Mouse (Mus musculus): ENCODE measurements at regions not wholly inside any gene's neighbourhood (a gene's known extent, or its start where the extent isn't known, plus 50 kb on each side); places are given as distances from the start of the nearest gene placed in this dataset.
A peak's percentile ranks its signal among the peaks of the same experiment; 100 is the strongest.

- Histone ChIP-seq H3K36me3 (ENCODE audit: control insufficient read depth, insufficient read depth) (no peaks in the 10 kb centered on the region), H3K79me2 (ENCODE audit: control insufficient read depth, insufficient read depth) (no peaks in the 10 kb centered on the region)
- TF ChIP-seq REST (IDR thresholded peaks at IDR 0.05; ENCODE audit: insufficient read depth, insufficient read length) (no peak), MYOD1 (IDR thresholded peaks at IDR 0.05; ENCODE audit: control insufficient read depth in 1 of 3, insufficient read length in 2 of 3, low read depth in 2 of 3) (no peak), E2F4 (IDR thresholded peaks at IDR 0.05; ENCODE audit: insufficient read depth) (no peak), USF1 (IDR thresholded peaks at IDR 0.05; ENCODE audit: low read depth) (no peak), MAX (IDR thresholded peaks at IDR 0.05; ENCODE audit: low read depth) (no peak), TCF12 (IDR thresholded peaks at IDR 0.05; ENCODE audit: insufficient read depth, poor library complexity, severe bottlenecking) (no peak), TCF3 (IDR thresholded peaks at IDR 0.05; ENCODE audit: insufficient read length, low read depth) (no peak), MYOG (IDR thresholded peaks at IDR 0.05; ENCODE audit: control insufficient read depth in 1 of 3, insufficient read depth in 1 of 3, insufficient read length in 2 of 3, low read depth in 2 of 3) (no peak), POLR2A (IDR thresholded peaks at IDR 0.05; ENCODE audit: insufficient read length, low read depth) (no peak)
Measured at GRCm38 (mm10) chr2:166438207-166438606, 275.4 kb downstream of the Prex1 start.

GRCm38 (mm10) chr2:166434554-166434953 lies 279.1 kb downstream of the Prex1 start:
- Histone ChIP-seq H3K4me3 (no peak overlapping the region), H3K79me2 (ENCODE audit: control insufficient read depth, insufficient read depth) (no peaks in the 10 kb centered on the region), H3K4me2 (ENCODE audit: low read depth) (no peak overlapping the region), H3K36me3 (ENCODE audit: control insufficient read depth, insufficient read depth) (no peaks in the 10 kb centered on the region), H3ac (ENCODE audit: control insufficient read depth, insufficient read length) (no peak overlapping the region), H3K27me3 (ENCODE audit: control insufficient read depth, insufficient read depth, insufficient read length) (no peaks in the 10 kb centered on the region)
- no peak for TF ChIP-seq TCF3 (IDR thresholded peaks at IDR 0.05; ENCODE audit: insufficient read length, low read depth)
- TF ChIP-seq USF1 (IDR thresholded peaks at IDR 0.05; ENCODE audit: low read depth): peak; percentile 53
- peak in 1 of 3 experiments; percentile 10 for TF ChIP-seq MYOD1 (IDR thresholded peaks at IDR 0.05; ENCODE audit: control insufficient read depth in 1 of 3, insufficient read length in 2 of 3, low read depth in 2 of 3)

More at GRCm38 (mm10) chr2:166438207-166438606, 275.4 kb downstream of the Prex1 start:
- Histone ChIP-seq H3K4me2 (ENCODE audit: low read depth) (no peak overlapping the region), H3K4me3 (no peak overlapping the region), H3K27me3 (ENCODE audit: control insufficient read depth, insufficient read depth, insufficient read length) (no peaks in the 10 kb centered on the region), H3ac (ENCODE audit: control insufficient read depth, insufficient read length) (no peak overlapping the region)

- Histone ChIP-seq H3K4me3 (no peak overlapping the region), H3K36me3 (ENCODE audit: control insufficient read depth, insufficient read depth) (no peaks in the 10 kb centered on the region), H3K27me3 (ENCODE audit: control insufficient read depth, insufficient read depth, insufficient read length) (no peaks in the 10 kb centered on the region), H3K4me2 (ENCODE audit: low read depth) (peak overlapping the region; percentile 64), H3ac (ENCODE audit: control insufficient read depth, insufficient read length) (no peak overlapping the region), H3K79me2 (ENCODE audit: control insufficient read depth, insufficient read depth) (no peaks in the 10 kb centered on the region)
- TF ChIP-seq MYOG (IDR thresholded peaks at IDR 0.05; ENCODE audit: control insufficient read depth in 1 of 3, insufficient read depth in 1 of 3, insufficient read length in 2 of 3, low read depth in 2 of 3): peak in 1 of 3 experiments; percentile 56
- no peak for TF ChIP-seq E2F4 (IDR thresholded peaks at IDR 0.05; ENCODE audit: insufficient read depth)
- peak in 2 of 3 experiments; percentile 32 to 57 for TF ChIP-seq MYOD1 (IDR thresholded peaks at IDR 0.05; ENCODE audit: control insufficient read depth in 1 of 3, insufficient read length in 2 of 3, low read depth in 2 of 3)
Measured at GRCm38 (mm10) chr2:166433655-166434333, 278.3 kb upstream of the Sulf2 start.

GRCm38 (mm10) chr2:166432948-166433654 lies 277.6 kb upstream of the Sulf2 start:
- TF ChIP-seq USF1 (IDR thresholded peaks at IDR 0.05; ENCODE audit: low read depth): no peak
- TF ChIP-seq SRF (IDR thresholded peaks at IDR 0.05; ENCODE audit: control insufficient read depth, insufficient read length, low read depth): no peak
- TF ChIP-seq CEBPB (IDR thresholded peaks at IDR 0.05; ENCODE audit: insufficient read depth, poor library complexity, severe bottlenecking): no peak
- TF ChIP-seq MAX (IDR thresholded peaks at IDR 0.05; ENCODE audit: low read depth): no peak
- TF ChIP-seq TCF12 (IDR thresholded peaks at IDR 0.05; ENCODE audit: insufficient read depth, poor library complexity, severe bottlenecking): no peak
- no peak for TF ChIP-seq POLR2AphosphoS2 (IDR thresholded peaks at IDR 0.05; ENCODE audit: insufficient read length, low read depth)
- no peak for TF ChIP-seq POLR2A (IDR thresholded peaks at IDR 0.05; ENCODE audit: insufficient read length, low read depth)
- no peak for TF ChIP-seq MYOD1 (IDR thresholded peaks at IDR 0.05; ENCODE audit: control insufficient read depth in 1 of 3, insufficient read length in 2 of 3, low read depth in 2 of 3)
- TF ChIP-seq TCF3 (IDR thresholded peaks at IDR 0.05; ENCODE audit: insufficient read length, low read depth): no peak
- no peak for TF ChIP-seq MYOG (IDR thresholded peaks at IDR 0.05; ENCODE audit: control insufficient read depth in 1 of 3, insufficient read depth in 1 of 3, insufficient read length in 2 of 3, low read depth in 2 of 3)
- TF ChIP-seq E2F4 (IDR thresholded peaks at IDR 0.05; ENCODE audit: insufficient read depth): no peak
- peak overlapping the region; percentile 64 for H3K4me2 ChIP-seq (ENCODE audit: low read depth)
- H3K27me3 ChIP-seq (ENCODE audit: control insufficient read depth, insufficient read depth, insufficient read length): no peaks in the 10 kb centered on the region

GRCm38 (mm10) chr2:166432531-166432930 lies 277.1 kb upstream of the Sulf2 start:
- Histone ChIP-seq H3ac (ENCODE audit: control insufficient read depth, insufficient read length) (no peak overlapping the region), H3K36me3 (ENCODE audit: control insufficient read depth, insufficient read depth) (no peaks in the 10 kb centered on the region), H3K4me2 (ENCODE audit: low read depth) (no peak overlapping the region), H3K79me2 (ENCODE audit: control insufficient read depth, insufficient read depth) (no peaks in the 10 kb centered on the region), H3K27me3 (ENCODE audit: control insufficient read depth, insufficient read depth, insufficient read length) (no peaks in the 10 kb centered on the region), H3K4me3 (no peak overlapping the region)
- no peak for TF ChIP-seq POLR2A (IDR thresholded peaks at IDR 0.05; ENCODE audit: insufficient read length, low read depth)
- no peak for TF ChIP-seq MYOD1 (IDR thresholded peaks at IDR 0.05; ENCODE audit: control insufficient read depth in 1 of 3, insufficient read length in 2 of 3, low read depth in 2 of 3)
- no peak for TF ChIP-seq SRF (IDR thresholded peaks at IDR 0.05; ENCODE audit: control insufficient read depth, insufficient read length, low read depth)
- no peak for TF ChIP-seq REST (IDR thresholded peaks at IDR 0.05; ENCODE audit: insufficient read depth, insufficient read length)
- TF ChIP-seq MYOG (IDR thresholded peaks at IDR 0.05; ENCODE audit: control insufficient read depth in 1 of 3, insufficient read depth in 1 of 3, insufficient read length in 2 of 3, low read depth in 2 of 3): no peak
- TF ChIP-seq TCF12 (IDR thresholded peaks at IDR 0.05; ENCODE audit: insufficient read depth, poor library complexity, severe bottlenecking): no peak
- TF ChIP-seq E2F4 (IDR thresholded peaks at IDR 0.05; ENCODE audit: insufficient read depth): no peak
- no peak for TF ChIP-seq MAX (IDR thresholded peaks at IDR 0.05; ENCODE audit: low read depth)
- no peak for TF ChIP-seq POLR2AphosphoS2 (IDR thresholded peaks at IDR 0.05; ENCODE audit: insufficient read length, low read depth)
- no peak for TF ChIP-seq CEBPB (IDR thresholded peaks at IDR 0.05; ENCODE audit: insufficient read depth, poor library complexity, severe bottlenecking)
- TF ChIP-seq USF1 (IDR thresholded peaks at IDR 0.05; ENCODE audit: low read depth): no peak
- TF ChIP-seq TCF3 (IDR thresholded peaks at IDR 0.05; ENCODE audit: insufficient read length, low read depth): no peak

More at GRCm38 (mm10) chr2:166432948-166433654, 277.6 kb upstream of the Sulf2 start:
- no peak overlapping the region for H3ac ChIP-seq (ENCODE audit: control insufficient read depth, insufficient read length)
- no peak overlapping the region for H3K4me3 ChIP-seq
- H3K36me3 ChIP-seq (ENCODE audit: control insufficient read depth, insufficient read depth): no peaks in the 10 kb centered on the region
- no peaks in the 10 kb centered on the region for H3K79me2 ChIP-seq (ENCODE audit: control insufficient read depth, insufficient read depth)
